Mouse (Mus musculus) hematopoietic stem cell, adult 5-6 weeks (primary cell): ENCODE results near the gene Fam102a. TPM values are rescaled to one million over a fixed set of nuclear protein-coding genes. Genes with fewer than 3 reads are reported as not detected.

Source experiments
- ATAC-seq, 2 experiments: fragments of 125-278 bp in 1 of 2; replicated peaks in 1 of 2; 2 replicates each; pipeline ENCODE4 v1.8.0; 2016 to 2017; ENCODE audit warnings: inconsistent platforms in 2 of 2, mild to moderate bottlenecking in 2 of 2, moderate number of reproducible peaks in 2 of 2, low read depth in 1 of 2, moderate TSS enrichment in 1 of 2; ENCODE audit not compliant: low FRiP score in 2 of 2, poor library complexity in 2 of 2, severe bottlenecking in 2 of 2, insufficient read depth in 1 of 2, low TSS enrichment in 1 of 2
- total RNA-seq: library from RNA; stranded (forward); fragments of 172-1452, 232-1000 nt; gene quantifications from 2 replicates; pipeline ENCODE4 v1.2.3, GENCODE M21; 2017

The Fam102a gene
- total RNA-seq, 1 experiment from 2014 or later: 10.0 TPM

- peak; percentile 57 to 71; a peak in 2 of 4 replicates for ATAC-seq
These were observed 28.2 kb upstream of the Fam102a start for GRCm38 (mm10) chr2:32506673-32507668.

GRCm38 (mm10) chr2:32507906-32508305 lies 27.2 kb upstream of the Fam102a start:
- no peak for ATAC-seq

DNA sequence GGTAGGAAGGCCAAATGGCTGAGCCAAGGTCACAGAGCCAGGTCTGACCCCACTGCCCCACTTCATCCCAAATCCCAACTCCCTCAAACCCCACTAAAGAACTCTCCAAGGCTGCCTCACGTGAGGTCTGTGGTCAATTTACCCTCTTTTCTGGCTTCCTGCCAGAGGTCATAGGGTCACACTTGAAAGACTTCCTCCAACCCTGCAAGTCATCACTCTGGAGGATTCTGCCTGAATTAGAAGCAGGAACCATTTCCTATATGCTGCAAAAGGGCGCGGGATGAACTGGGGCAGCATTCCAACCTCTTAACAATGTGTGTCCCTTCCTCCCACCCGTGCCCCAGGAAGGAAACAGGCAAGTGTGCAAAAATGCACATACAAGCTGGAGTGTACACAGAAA lies 25.8 kb upstream of the Fam102a start:
- ATAC-seq: no peak

- ATAC-seq: no peak
These were observed 25.2 kb upstream of the Fam102a start for GRCm38 (mm10) chr2:32509896-32510295.

- ATAC-seq: no peak
These were observed 22.5 kb upstream of the Fam102a start for GRCm38 (mm10) chr2:32512592-32512991.

DNA sequence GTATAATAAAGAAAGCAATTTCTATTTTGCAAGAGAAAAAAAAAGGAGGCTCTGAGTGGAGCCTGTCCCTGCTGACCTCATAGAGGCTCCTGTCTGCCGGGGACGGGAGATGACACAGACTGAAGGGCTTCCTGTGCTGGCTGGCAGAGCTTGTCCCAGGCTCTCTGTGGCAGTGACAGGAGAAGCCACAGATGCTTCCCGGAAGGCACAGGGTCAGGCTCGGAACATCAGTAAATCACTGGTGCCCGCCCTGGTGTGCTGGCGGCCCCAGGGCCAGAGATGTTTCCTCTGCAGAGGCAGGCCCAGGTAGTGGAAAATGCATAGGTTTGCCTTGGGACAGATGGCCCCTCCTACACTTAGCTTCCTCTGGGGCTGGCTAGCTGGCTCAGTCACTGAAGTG lies 20.8 kb upstream of the Fam102a start:
- peak; percentile 56 to 85 for ATAC-seq

GRCm38 (mm10) chr2:32517233-32517867 lies 17.8 kb upstream of the Fam102a start:
- no peak for ATAC-seq

DNA sequence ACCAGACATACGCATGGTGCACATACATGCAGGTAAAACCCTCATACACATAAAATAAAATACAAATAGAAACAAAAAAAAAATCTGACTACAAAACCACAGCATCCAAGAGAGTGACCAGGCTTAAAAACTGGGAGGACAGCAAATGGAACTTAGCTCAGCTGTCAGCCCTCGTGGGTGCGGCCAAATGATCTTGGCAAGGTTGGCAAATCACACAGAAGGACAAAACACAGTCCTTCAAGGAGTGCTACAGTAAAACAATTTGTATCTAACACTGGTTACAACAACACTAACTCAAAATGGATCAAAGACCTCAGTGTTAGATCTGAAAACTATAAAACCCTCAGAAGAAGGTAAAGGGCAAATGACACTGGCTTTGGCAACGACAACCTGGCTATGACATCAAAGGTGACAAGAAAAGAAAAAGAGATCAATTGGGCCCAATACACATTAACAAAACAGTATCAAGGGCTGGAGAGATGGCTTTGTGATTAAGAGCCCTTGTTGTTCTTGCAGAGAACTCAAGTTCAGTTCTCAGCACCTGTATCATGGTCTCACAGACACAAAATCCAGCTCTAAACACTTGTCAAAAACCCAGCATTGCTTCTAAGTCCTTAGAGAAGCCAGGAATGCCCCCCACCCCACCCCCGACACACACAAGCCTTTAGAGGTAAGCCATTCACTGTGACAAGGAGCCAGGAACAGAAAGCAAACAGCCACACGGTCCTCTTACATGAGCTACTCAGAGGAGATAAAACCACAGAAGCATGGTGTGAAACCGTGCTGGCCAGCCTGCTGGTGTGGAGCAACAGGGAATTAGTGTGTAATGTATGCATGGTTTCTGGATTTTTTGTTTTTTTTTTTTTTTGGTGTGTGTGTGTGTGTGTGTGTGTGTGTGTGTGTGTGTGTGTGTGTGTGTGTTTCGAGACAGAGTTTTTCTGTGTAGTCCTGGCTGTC lies 14.8 kb upstream of the Fam102a start:
- no peak for ATAC-seq

DNA sequence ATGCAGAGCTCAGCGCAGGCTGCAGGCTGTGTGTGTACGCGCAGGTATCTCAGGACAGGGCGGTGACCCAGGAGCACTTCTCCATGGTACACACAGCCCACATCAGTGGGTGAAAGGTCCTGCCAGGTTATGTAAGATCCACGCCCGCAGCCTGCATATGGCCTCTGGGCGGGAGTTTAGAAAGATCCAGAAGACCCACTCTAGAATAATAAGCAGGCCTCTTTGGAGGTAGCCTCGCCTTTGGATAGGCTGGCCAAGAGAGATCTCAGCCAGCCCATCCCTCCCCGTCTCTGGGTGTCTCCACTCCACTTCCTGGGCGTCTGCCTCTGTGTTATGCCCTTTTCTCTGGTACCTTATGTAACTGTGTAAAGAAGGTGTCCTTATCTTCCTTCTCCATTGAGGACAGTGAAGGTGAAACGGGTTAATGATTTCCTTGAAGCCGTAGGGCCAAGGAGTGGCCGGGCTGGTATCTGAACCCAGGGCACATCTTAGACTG lies 10.5 kb upstream of the Fam102a start:
- no peak for ATAC-seq

GRCm38 (mm10) chr2:32525816-32526215 lies 9.3 kb upstream of the Fam102a start:
- no peak for ATAC-seq

GRCm38 (mm10) chr2:32527468-32527966 lies 7.6 kb upstream of the Fam102a start:
- ATAC-seq: no peak

DNA sequence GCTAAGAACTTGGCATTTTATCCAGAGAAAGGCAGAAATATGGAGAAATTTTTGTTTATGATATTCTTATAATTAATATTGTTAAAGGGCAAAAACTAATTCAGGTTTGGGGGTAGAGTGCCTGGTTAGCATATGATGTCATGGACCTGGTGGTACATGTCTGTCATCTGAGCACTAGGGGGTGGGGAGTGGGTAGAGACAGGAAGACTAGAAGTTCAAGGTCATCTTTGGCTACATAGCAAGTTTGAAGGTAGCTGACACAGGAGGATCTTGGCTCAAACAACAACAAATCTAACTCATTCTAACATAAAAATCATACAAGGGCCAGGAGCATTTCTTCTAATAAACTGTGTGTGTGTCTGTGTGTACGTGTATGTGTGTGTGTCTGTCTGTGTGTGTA lies 6.8 kb upstream of the Fam102a start:
- ATAC-seq: no peak

- peak; percentile 51 to 60 for ATAC-seq
These were observed 4.7 kb upstream of the Fam102a start for GRCm38 (mm10) chr2:32530479-32530878.

GRCm38 (mm10) chr2:32533163-32533562 lies 2.0 kb upstream of the Fam102a start:
- no peak for ATAC-seq

DNA sequence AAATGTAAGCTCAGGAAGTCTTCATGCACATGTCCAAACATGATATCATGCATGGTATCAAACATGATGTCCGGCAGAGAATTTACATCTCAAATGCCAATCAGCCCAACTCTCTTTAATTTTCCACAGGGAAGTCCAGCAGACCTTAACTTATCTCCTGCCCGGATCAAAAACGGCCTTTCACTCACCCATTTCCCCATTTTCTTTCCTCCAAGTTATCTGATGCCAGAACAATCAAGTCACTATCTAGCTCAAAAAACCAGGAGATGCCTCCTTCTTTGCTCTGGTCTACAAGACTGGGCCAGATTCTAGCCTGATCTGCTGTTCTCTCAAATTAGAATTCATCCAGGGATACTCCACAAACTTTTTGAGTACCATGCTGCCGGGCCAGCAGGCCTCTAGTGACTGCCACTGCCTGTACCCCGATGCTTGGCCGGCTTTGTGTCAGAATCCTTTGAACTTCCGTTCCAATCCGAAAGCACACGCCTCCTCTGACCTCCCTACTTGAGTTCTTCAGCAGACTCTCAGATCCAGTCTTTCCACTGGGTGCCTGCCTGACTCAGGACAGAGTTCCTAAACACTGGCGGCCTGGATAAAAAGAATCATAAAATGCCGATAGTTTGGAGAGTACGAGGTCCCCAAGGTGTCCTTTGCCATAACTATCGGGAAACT lies 935 bp upstream of the Fam102a start:
- ATAC-seq: no peak

GRCm38 (mm10) chr2:32535501-32535991 lies 414 bp downstream of the Fam102a start:
- ATAC-seq: no peak
